Mouse (Mus musculus) embryonic facial prominence, embryonic 11.5 days (tissue): ENCODE data around the gene Olfr1009. TPM values are rescaled to one million over a fixed set of nuclear protein-coding genes. Genes with fewer than 3 reads are reported as not detected.

ENCODE experiments used
- ATAC-seq: fragments of 200-750 bp; cut with Nextera tagmentation; replicated peaks from 2 replicates; pipeline ENCODE4 v1.8.0; 2017; ENCODE audit warnings: low read depth; ENCODE audit not compliant: insufficient number of reproducible peaks, low FRiP score, low TSS enrichment
- DNase-seq: peaks from one replicate; pipeline ENCODE4 v3.0.0-alpha.2; 2015; ENCODE audit warnings: low spot score
- H3K27ac ChIP-seq: fragments of 300-500 bp; sonication (generic); replicated peaks from 2 replicates; pipeline ENCODE4 v1.5.1; 2014; ENCODE audit warnings: mild to moderate bottlenecking, low read depth, low read length, control low read depth
- H3K27me3 ChIP-seq: fragments of 300-500 bp; sonication (generic); 2 replicates; pipeline ENCODE4 v1.6.1; 2014; ENCODE audit warnings: mild to moderate bottlenecking, low read length, moderate library complexity, mixed read lengths; ENCODE audit not compliant: control insufficient read depth, insufficient read depth
- H3K36me3 ChIP-seq: fragments of 300-500 bp; sonication (generic); replicated peaks from 2 replicates; pipeline ENCODE4 v1.6.1; 2014; ENCODE audit warnings: low read depth, mild to moderate bottlenecking, low read length, moderate library complexity, mixed read lengths; ENCODE audit not compliant: control insufficient read depth, insufficient read depth
- H3K4me1 ChIP-seq: fragments of 300-500 bp; sonication (generic); 2 replicates; pipeline ENCODE4 v1.6.1; 2014; ENCODE audit warnings: low read length, mixed read lengths; ENCODE audit not compliant: control insufficient read depth, insufficient read depth
- H3K4me2 ChIP-seq: fragments of 300-500 bp; sonication (generic); 2 replicates; pipeline ENCODE4 v1.6.1; 2014; ENCODE audit warnings: low read depth, mild to moderate bottlenecking, control low read depth, low read length, moderate library complexity
- H3K4me3 ChIP-seq: fragments of 300-500 bp; sonication (generic); 2 replicates; pipeline ENCODE4 v1.5.1; 2014; ENCODE audit warnings: low read depth, low read length, control low read depth
- H3K9ac ChIP-seq: fragments of 300-500 bp; sonication (generic); replicated peaks from 2 replicates; pipeline ENCODE4 v1.6.1; 2014; ENCODE audit warnings: mild to moderate bottlenecking, control low read depth, low read length
- H3K9me3 ChIP-seq: fragments of 300-500 bp; sonication (generic); replicated peaks from 2 replicates; pipeline ENCODE4 v1.6.1; 2016; ENCODE audit warnings: mild to moderate bottlenecking, low read length, inconsistent platforms, mixed read lengths; ENCODE audit not compliant: control insufficient read depth
- polyA plus RNA-seq: library from polyadenylated mRNA; unstranded; fragments of >200 nt; fragmentation: Nextera tagmentation; extraction: Ambion mirVana; gene quantifications from 2 replicates; pipeline ENCODE4 v1.2.1, GENCODE M21; 2014

Olfr1009 gene
- polyA plus RNA-seq, 1 experiment from 2014 or later = not detected

- Histone ChIP-seq H3K9me3 (no peaks in the 10 kb centered on the region), H3K27me3 (no peaks in the 10 kb centered on the region), H3K4me2 (no peak within 1 kb of the TSS), H3K9ac (no peak within 1 kb of the TSS), H3K27ac (no peak within 1 kb of the TSS), H3K4me3 (no peak within 1 kb of the TSS), H3K36me3 (no peaks in the 10 kb centered on the region), H3K4me1 (no peaks in the 10 kb centered on the region)
- ATAC-seq = no peak
- DNase-seq = no peak
Observed at GRCm38 (mm10) chr2:85766798-85767197, 51.6 kb downstream of the Olfr1009 start, which contains the start of gene Olfr1013. Olfr1013 (plus strand) TSS chr2:85767098.

- H3K9ac ChIP-seq = no peak within 1 kb of the TSS
- ATAC-seq = no peak
- DNase-seq = no peak
- no peaks in the 10 kb centered on the region for H3K9me3 ChIP-seq
- H3K27ac ChIP-seq = no peak within 1 kb of the TSS
- H3K27me3 ChIP-seq = no peaks in the 10 kb centered on the region
- no peaks in the 10 kb centered on the region for H3K4me1 ChIP-seq
- H3K4me3 ChIP-seq = no peak within 1 kb of the TSS
- no peak within 1 kb of the TSS for H3K4me2 ChIP-seq
- no peaks in the 10 kb centered on the region for H3K36me3 ChIP-seq
Observed at GRCm38 (mm10) chr2:85772413-85772812, 57.2 kb downstream of the Olfr1009 start, which contains the start of gene Olfr1014. Olfr1014 (plus strand) TSS chr2:85772713.

Other genes starting within 250 kb of the Olfr1009 start
- not detected in 2 replicates for gene 4833423E24Rik, start 196.4 kb upstream of the Olfr1009 start, polyA plus RNA-seq
- gene Olfr996, start 136.2 kb upstream of the Olfr1009 start, polyA plus RNA-seq = not detected in 2 replicates
- not detected in 2 replicates for gene Olfr998, start 126.5 kb upstream of the Olfr1009 start, polyA plus RNA-seq
- gene Olfr1000, start 103.5 kb upstream of the Olfr1009 start, polyA plus RNA-seq = not detected in 2 replicates
- gene Olfr1002, start 64.7 kb upstream of the Olfr1009 start, polyA plus RNA-seq = not detected in 2 replicates
- not detected in 2 replicates for gene Olfr154, start 51.0 kb upstream of the Olfr1009 start, polyA plus RNA-seq
- not detected in 2 replicates for gene Olfr1006, start 36.7 kb upstream of the Olfr1009 start, polyA plus RNA-seq
- not detected in 2 replicates for gene Olfr1008, start 26.0 kb upstream of the Olfr1009 start, polyA plus RNA-seq
- not detected in 2 replicates for gene Olfr1012, start 47.3 kb downstream of the Olfr1009 start, polyA plus RNA-seq
- not detected in 2 replicates for gene Olfr1013, start 51.7 kb downstream of the Olfr1009 start, polyA plus RNA-seq
- gene Olfr1014, start 57.3 kb downstream of the Olfr1009 start, polyA plus RNA-seq = not detected in 2 replicates
- gene Olfr1015, start 66.6 kb downstream of the Olfr1009 start, polyA plus RNA-seq = 0.14 TPM in 1 of 2 replicates, not detected in the other
- gene Olfr1016, start 87.1 kb downstream of the Olfr1009 start, polyA plus RNA-seq = not detected in 2 replicates
- not detected in 2 replicates for gene Olfr1018, start 103.1 kb downstream of the Olfr1009 start, polyA plus RNA-seq
- not detected in 2 replicates for gene Olfr1019, start 130.1 kb downstream of the Olfr1009 start, polyA plus RNA-seq
- gene Olfr1020, start 131.6 kb downstream of the Olfr1009 start, polyA plus RNA-seq = not detected in 2 replicates
- not detected in 2 replicates for gene Olfr1022, start 153.2 kb downstream of the Olfr1009 start, polyA plus RNA-seq
- not detected in 2 replicates for gene Olfr1023, start 170.2 kb downstream of the Olfr1009 start, polyA plus RNA-seq
- not detected in 2 replicates for gene Olfr1024, start 189.6 kb downstream of the Olfr1009 start, polyA plus RNA-seq
- gene Olfr1025-ps1, start 199.8 kb downstream of the Olfr1009 start, polyA plus RNA-seq = not detected in 2 replicates
- 0.18 and 0.22 TPM in 2 replicates for gene Olfr1026, start 206.1 kb downstream of the Olfr1009 start, polyA plus RNA-seq
- gene Olfr1028, start 235.0 kb downstream of the Olfr1009 start, polyA plus RNA-seq = not detected in 2 replicates